Mouse (Mus musculus): ENCODE data around the gene Nrsn2. TPM values are rescaled to one million over a fixed set of nuclear protein-coding genes. Genes with fewer than 3 reads are reported as not detected.
"Not testable (repeated sequence)": the region's sequence is repeated elsewhere in the genome, so short reads cannot be mapped to it uniquely, and the experiment has no call there.

The Nrsn2 gene
- polyA plus RNA-seq, 1 experiment from 2014 or later, result 2.4 TPM

DNA sequence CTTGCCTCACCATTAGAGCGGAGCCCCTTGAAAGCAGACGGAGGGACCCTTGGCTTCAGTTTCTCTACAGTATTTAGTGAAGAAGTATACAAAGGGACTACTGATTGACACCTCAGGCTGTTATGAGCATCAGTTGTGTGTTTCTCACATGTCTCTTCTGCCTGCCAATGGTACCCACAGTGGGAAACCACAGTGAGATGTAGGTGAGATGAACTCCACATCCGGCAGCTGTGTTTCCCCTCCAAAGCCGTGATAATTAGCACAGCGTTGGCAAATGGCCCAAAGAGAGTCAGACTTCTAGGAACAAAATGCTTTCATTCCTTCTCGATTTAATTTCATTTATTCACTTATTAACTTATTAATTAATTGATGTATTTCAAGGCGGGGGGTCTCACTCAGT, 4.3 kb downstream of the Nrsn2 start:
- WGBS, result 90% methylated on average over 7 of the region's 7 CpGs
- Histone ChIP-seq H3K4me1 (peaks cover 39% of the 10 kb centered on the region), H3K4me3 (no peak overlapping the region), H3K36me3 (replicated peaks) (no peaks in the 10 kb centered on the region), H3K9me3 (no peaks in the 10 kb centered on the region), H3K27me3 (ENCODE audit: poor library complexity, severe bottlenecking) (peaks cover 48% of the 10 kb centered on the region), H3K27ac (no peak overlapping the region)
- no peak for DNase-seq (ENCODE audit: extremely low spot score, low spot score)

- WGBS, result 30% methylated on average over 14 of the region's 14 CpGs
- H3K9me3 ChIP-seq, result no peaks in the 10 kb centered on the region
- H3K4me1 ChIP-seq, result peaks cover 14% of the 10 kb centered on the region
- DNase-seq (ENCODE audit: extremely low spot score, low spot score), result peak; percentile 73
- H3K36me3 ChIP-seq (replicated peaks), result no peaks in the 10 kb centered on the region
- no peak overlapping the region; the same call in 1 of the 2 replicates for H3K4me3 ChIP-seq
- H3K27me3 ChIP-seq (ENCODE audit: poor library complexity, severe bottlenecking), result peaks cover 14% of the 10 kb centered on the region
- H3K27ac ChIP-seq, result no peak overlapping the region
Observed at GRCm38 (mm10) chr2:152368532-152369140, 7.8 kb downstream of the Nrsn2 start.

GRCm38 (mm10) chr2:152367917-152368316, 8.5 kb downstream of the Nrsn2 start:
- no peaks in the 10 kb centered on the region for H3K36me3 ChIP-seq (replicated peaks)
- H3K27ac ChIP-seq, result no peak overlapping the region
- peaks cover 17% of the 10 kb centered on the region for H3K4me1 ChIP-seq
- H3K27me3 ChIP-seq (ENCODE audit: poor library complexity, severe bottlenecking), result peaks cover 11% of the 10 kb centered on the region
- H3K9me3 ChIP-seq, result no peaks in the 10 kb centered on the region
- H3K4me3 ChIP-seq, result no peak overlapping the region
- DNase-seq (ENCODE audit: extremely low spot score, low spot score), result no peak
- 90% methylated on average over 5 of the region's 5 CpGs for WGBS

- 12% methylated on average over 17 of the region's 17 CpGs for WGBS
Observed at GRCm38 (mm10) chr2:152363245-152364147, 12.9 kb downstream of the Nrsn2 start.

GRCm38 (mm10) chr2:152361193-152361592, 15.2 kb downstream of the Nrsn2 start:
- Histone ChIP-seq H3K9me3 (no peaks in the 10 kb centered on the region), H3K27ac (no peak overlapping the region), H3K4me3 (no peak overlapping the region), H3K36me3 (replicated peaks) (no peaks in the 10 kb centered on the region), H3K27me3 (ENCODE audit: poor library complexity, severe bottlenecking) (no peaks in the 10 kb centered on the region), H3K4me1 (peaks cover 7% of the 10 kb centered on the region)
- 90% methylated on average over 8 of the region's 8 CpGs for WGBS
- no peak for DNase-seq (ENCODE audit: extremely low spot score, low spot score)

More at GRCm38 (mm10) chr2:152363245-152364147, 12.9 kb downstream of the Nrsn2 start:
- H3K9me3 ChIP-seq, result no peaks in the 10 kb centered on the region
- no peaks in the 10 kb centered on the region for H3K36me3 ChIP-seq (replicated peaks)
- peak overlapping the region; percentile 85 for H3K27ac ChIP-seq
- peak overlapping the region; percentile 34 for H3K4me3 ChIP-seq
- H3K27me3 ChIP-seq (ENCODE audit: poor library complexity, severe bottlenecking), result no peaks in the 10 kb centered on the region
- peaks cover 7% of the 10 kb centered on the region for H3K4me1 ChIP-seq
- peak; percentile 79 for DNase-seq (ENCODE audit: extremely low spot score, low spot score)

DNA sequence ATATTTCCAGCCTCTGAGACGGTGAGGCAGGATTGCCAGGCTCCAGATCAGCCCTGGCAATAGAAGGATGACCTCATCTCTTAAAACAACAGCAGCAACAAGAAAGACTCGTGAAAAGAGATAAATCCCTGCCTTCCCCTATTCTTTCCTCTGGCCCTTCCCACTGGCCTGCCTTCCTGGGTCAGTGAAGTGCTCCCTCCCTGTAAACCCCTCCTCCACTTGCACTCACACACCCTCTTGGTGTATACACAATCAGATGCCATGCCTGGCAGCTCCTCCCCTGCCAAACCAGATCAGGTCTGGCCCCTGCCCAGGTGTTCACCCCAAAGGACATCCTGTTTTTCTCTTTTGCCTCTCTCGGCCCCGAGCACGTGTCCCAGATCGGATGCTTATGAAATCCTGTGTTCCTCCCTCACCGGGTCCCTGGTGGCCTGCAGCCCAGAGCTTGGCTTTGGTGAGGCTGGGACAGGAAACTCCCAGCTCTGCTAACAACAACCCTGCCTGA, 16.1 kb downstream of the Nrsn2 start:
- 66% methylated on average over 7 of the region's 7 CpGs for WGBS
- no peak overlapping the region for H3K27ac ChIP-seq

GRCm38 (mm10) chr2:152359616-152360015, 16.8 kb downstream of the Nrsn2 start:
- Histone ChIP-seq H3K9me3 (no peaks in the 10 kb centered on the region), H3K27ac (no peak overlapping the region), H3K4me3 (no peak overlapping the region), H3K36me3 (replicated peaks) (no peaks in the 10 kb centered on the region), H3K27me3 (ENCODE audit: poor library complexity, severe bottlenecking) (no peaks in the 10 kb centered on the region), H3K4me1 (peaks cover 7% of the 10 kb centered on the region)
- WGBS, result 77% methylated on average over 5 of the region's 5 CpGs
- no peak for DNase-seq (ENCODE audit: extremely low spot score, low spot score)

More for the DNA sequence above, 16.1 kb downstream of the Nrsn2 start:
- Histone ChIP-seq H3K36me3 (replicated peaks) (no peaks in the 10 kb centered on the region), H3K9me3 (no peaks in the 10 kb centered on the region), H3K4me1 (peaks cover 7% of the 10 kb centered on the region), H3K27me3 (ENCODE audit: poor library complexity, severe bottlenecking) (no peaks in the 10 kb centered on the region), H3K4me3 (no peak overlapping the region)
- DNase-seq (ENCODE audit: extremely low spot score, low spot score), result no peak

DNA sequence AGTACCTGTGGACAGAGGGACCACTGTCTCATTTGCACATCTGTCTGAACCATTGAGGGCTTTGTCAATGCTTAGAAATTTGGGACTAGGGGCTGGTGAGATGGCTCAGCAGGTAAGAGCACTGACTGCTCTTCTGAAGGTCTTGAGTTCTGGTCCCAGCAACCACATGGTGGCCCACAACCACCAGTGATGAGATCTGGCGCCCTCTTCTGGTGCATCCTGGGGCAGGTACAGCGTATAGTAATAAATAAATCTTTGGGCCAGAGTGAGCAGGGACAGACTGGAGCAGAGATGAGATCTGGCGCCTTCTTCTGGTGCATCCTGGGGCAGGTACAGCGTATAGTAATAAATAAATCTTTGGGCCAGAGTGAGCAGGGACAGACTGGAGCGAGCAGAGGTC, 17.5 kb downstream of the Nrsn2 start:
- DNase-seq (ENCODE audit: extremely low spot score, low spot score); H3K4me3 ChIP-seq; H3K27me3 ChIP-seq (ENCODE audit: poor library complexity, severe bottlenecking); H3K9me3 ChIP-seq; H3K27ac ChIP-seq; H3K36me3 ChIP-seq (replicated peaks); H3K4me1 ChIP-seq: not testable (repeated sequence)
- 75% methylated on average over 5 of the region's 5 CpGs for WGBS

DNA sequence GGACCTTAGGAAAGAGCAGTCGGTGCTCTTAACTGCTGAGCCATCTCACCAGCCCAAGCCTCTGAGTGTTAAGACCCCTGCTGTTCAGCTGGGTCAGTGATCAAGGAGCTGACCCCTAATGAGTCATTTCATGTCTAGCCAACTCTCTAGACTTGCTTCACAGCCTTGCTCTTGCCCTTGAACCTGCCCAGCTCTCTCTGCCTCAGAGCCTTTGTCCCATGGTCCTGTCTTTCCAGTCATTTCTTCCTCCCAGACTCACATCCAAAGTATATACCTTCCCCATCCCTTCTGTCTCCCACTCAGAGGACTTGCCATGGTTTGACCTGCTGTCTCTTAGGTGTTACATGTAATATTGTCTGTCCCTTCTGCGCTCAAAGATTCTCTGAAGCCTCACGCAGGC, 19.2 kb downstream of the Nrsn2 start:
- DNase-seq (ENCODE audit: extremely low spot score, low spot score), result no peak
- Histone ChIP-seq H3K27ac (no peak overlapping the region), H3K9me3 (no peaks in the 10 kb centered on the region), H3K4me3 (no peak overlapping the region), H3K4me1 (no peaks in the 10 kb centered on the region), H3K27me3 (ENCODE audit: poor library complexity, severe bottlenecking) (no peaks in the 10 kb centered on the region), H3K36me3 (replicated peaks) (no peaks in the 10 kb centered on the region)
- WGBS, result 88% methylated on average over 3 of the region's 3 CpGs

DNA sequence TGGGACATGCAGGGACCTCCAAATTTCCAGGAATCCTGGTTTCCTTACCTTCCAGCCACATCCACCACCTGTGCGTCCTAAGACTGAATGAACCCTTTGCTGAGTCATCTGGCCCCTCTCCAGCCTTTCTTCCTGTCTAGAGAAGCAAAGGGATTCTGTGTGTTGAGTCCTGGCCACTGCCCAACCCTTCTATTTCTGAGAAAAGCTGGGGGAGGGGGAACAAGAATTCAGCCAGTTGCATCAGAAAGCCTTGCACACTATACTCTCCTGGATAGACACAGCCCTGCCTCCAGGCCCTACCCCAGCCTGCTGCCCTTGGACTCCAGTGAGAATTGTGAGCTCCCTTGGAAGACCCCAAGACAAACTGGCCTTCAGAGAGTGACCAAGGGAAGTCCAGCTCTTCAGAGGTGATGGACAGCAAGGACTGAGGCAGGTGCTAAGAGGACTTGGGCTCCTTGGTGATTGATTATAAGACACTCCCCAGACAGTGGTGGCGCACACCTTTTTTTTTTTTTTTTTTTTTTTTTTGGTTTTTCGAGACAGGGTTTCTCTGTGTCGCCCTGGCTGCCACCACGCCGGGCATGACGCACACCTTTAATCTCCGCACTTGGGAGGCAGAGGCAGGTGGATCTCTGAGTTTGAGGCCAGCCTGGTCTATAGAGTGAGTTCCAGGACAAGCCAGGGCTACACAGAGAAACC, 26.4 kb downstream of the Nrsn2 start:
- DNase-seq (ENCODE audit: extremely low spot score, low spot score), result no peak
- peaks cover 9% of the 10 kb centered on the region for H3K27me3 ChIP-seq (ENCODE audit: poor library complexity, severe bottlenecking)
- WGBS, result 91% methylated on average over 8 of the region's 8 CpGs

GRCm38 (mm10) chr2:152349205-152349604, 27.2 kb downstream of the Nrsn2 start:
- no peak overlapping the region for H3K4me3 ChIP-seq
- WGBS, result 80% methylated on average over 6 of the region's 6 CpGs
- peaks cover 14% of the 10 kb centered on the region for H3K4me1 ChIP-seq
- peak overlapping the region; percentile 40; the same call in 1 of the 2 replicates for H3K27ac ChIP-seq
- peaks cover 17% of the 10 kb centered on the region for H3K27me3 ChIP-seq (ENCODE audit: poor library complexity, severe bottlenecking)
- no peak for DNase-seq (ENCODE audit: extremely low spot score, low spot score)
- H3K36me3 ChIP-seq (replicated peaks), result no peaks in the 10 kb centered on the region
- H3K9me3 ChIP-seq, result no peaks in the 10 kb centered on the region

More for the DNA sequence above, 26.4 kb downstream of the Nrsn2 start:
- Histone ChIP-seq H3K4me1 (peaks cover 8% of the 10 kb centered on the region; the same call in 1 of the 2 replicates), H3K4me3 (no peak overlapping the region), H3K36me3 (replicated peaks) (no peaks in the 10 kb centered on the region), H3K9me3 (no peaks in the 10 kb centered on the region), H3K27ac (no peak overlapping the region)

GRCm38 (mm10) chr2:152347722-152348121, 28.7 kb downstream of the Nrsn2 start:
- Histone ChIP-seq H3K4me1 (peaks cover 28% of the 10 kb centered on the region), H3K36me3 (replicated peaks) (no peaks in the 10 kb centered on the region), H3K4me3 (no peak overlapping the region), H3K27ac (no peak overlapping the region), H3K9me3 (no peaks in the 10 kb centered on the region), H3K27me3 (ENCODE audit: poor library complexity, severe bottlenecking) (peaks cover 24% of the 10 kb centered on the region)
- 80% methylated on average over 2 of the region's 2 CpGs for WGBS
- DNase-seq (ENCODE audit: extremely low spot score, low spot score), result no peak

Data from forebrain, embryonic 10.5 days (tissue).